Mouse (Mus musculus) cerebellum, adult 2 months (tissue): ENCODE measurements around the gene Prss53.

Experiments used
- CTCF ChIP-seq: fragments of 200-500 bp; IDR thresholded peaks from 2 replicates; pipeline ENCODE4 v1.5.1; 2011; ENCODE audit warnings: low read depth, mild to moderate bottlenecking, control low read depth, low read length, moderate library complexity, borderline replicate concordance; ENCODE audit not compliant: insufficient read depth
- POLR2A ChIP-seq: fragments of 200-500 bp; IDR thresholded peaks from 2 replicates; pipeline ENCODE4 v1.6.1; 2011; ENCODE audit warnings: low read length, control low read depth, borderline replicate concordance; ENCODE audit not compliant: insufficient read depth

- TF ChIP-seq CTCF (no peak), POLR2A (no peak)
Measured at GRCm38 (mm10) chr7:127890798-127891197, at the start of gene Prss53.
